Mouse (Mus musculus) heart, embryonic 11.5 days (tissue): Measurements from ENCODE around the gene Ndufb7. TPM values are rescaled to one million over a fixed set of nuclear protein-coding genes. Genes with fewer than 3 reads are reported as not detected.

Source experiments
- ATAC-seq: fragments of 200-750 bp; cut with Nextera tagmentation; replicated peaks from 2 replicates; pipeline ENCODE4 v1.8.0; 2017; ENCODE audit warnings: moderate library complexity; ENCODE audit not compliant: insufficient number of reproducible peaks, low FRiP score, low TSS enrichment
- H3K27ac ChIP-seq: fragments of 300-500 bp; sonication (generic); 2 replicates; pipeline ENCODE4 v1.5.1; 2014; ENCODE audit warnings: mild to moderate bottlenecking, low read depth, low read length
- H3K27me3 ChIP-seq: fragments of 300-500 bp; sonication (generic); 2 replicates; pipeline ENCODE4 v1.6.1; 2014; ENCODE audit warnings: mild to moderate bottlenecking, low read length, mixed read lengths; ENCODE audit not compliant: control insufficient read depth, insufficient read depth
- H3K36me3 ChIP-seq: fragments of 300-500 bp; sonication (generic); 2 replicates; pipeline ENCODE4 v1.6.1; 2014; ENCODE audit warnings: mild to moderate bottlenecking, low read length, moderate library complexity, mixed read lengths; ENCODE audit not compliant: control insufficient read depth, insufficient read depth
- H3K4me1 ChIP-seq: fragments of 300-500 bp; sonication (generic); 2 replicates; pipeline ENCODE4 v1.6.1; 2014; ENCODE audit warnings: low read length; ENCODE audit not compliant: control insufficient read depth, insufficient read depth
- H3K4me2 ChIP-seq: fragments of 300-500 bp; sonication (generic); 2 replicates; pipeline ENCODE4 v1.6.1; 2014; ENCODE audit warnings: mild to moderate bottlenecking, moderate library complexity
- H3K4me3 ChIP-seq: fragments of 300-500 bp; sonication (generic); 2 replicates; pipeline ENCODE4 v1.5.1; 2014; ENCODE audit warnings: low read depth, low read length
- H3K9ac ChIP-seq: fragments of 300-500 bp; sonication (generic); 2 replicates; pipeline ENCODE4 v1.6.1; 2014; ENCODE audit warnings: mild to moderate bottlenecking, low read depth, low read length, moderate library complexity
- H3K9me3 ChIP-seq: fragments of 300-500 bp; sonication (generic); replicated peaks from 2 replicates; pipeline ENCODE4 v1.6.1; 2016; ENCODE audit warnings: low read length; ENCODE audit not compliant: control insufficient read depth
- WGBS: fragments of 180-500 bp; shearing (Covaris S2); extraction: QIAGEN DNeasy Blood & Tissue Kit; methylation state at CpG from one replicate; pipeline ENCODE4 v1.1.7; 2014; ENCODE audit not compliant: insufficient replicate concordance; 5-methylcytosine and 5-hydroxymethylcytosine counted together
- polyA plus RNA-seq: library from polyadenylated mRNA; unstranded; fragments of >200 nt; fragmentation: Nextera tagmentation; extraction: Ambion mirVana; gene quantifications from 2 replicates; pipeline ENCODE4 v1.2.1, GENCODE M21; 2014

The Ndufb7 gene
- polyA plus RNA-seq, 1 experiment from 2014 or later: 556 TPM

GRCm38 (mm10) chr8:83572246-83572812, 5.9 kb downstream of the Ndufb7 start:
- H3K4me1 ChIP-seq: peaks cover 55% of the 10 kb centered on the region
- no peak overlapping the region for H3K9ac ChIP-seq
- H3K27ac ChIP-seq: no peak overlapping the region
- no peak overlapping the region for H3K4me3 ChIP-seq
- no peak for ATAC-seq
- no peaks in the 10 kb centered on the region for H3K27me3 ChIP-seq
- H3K4me2 ChIP-seq: no peak overlapping the region
- H3K36me3 ChIP-seq: peaks cover 17% of the 10 kb centered on the region
- no peaks in the 10 kb centered on the region for H3K9me3 ChIP-seq
- WGBS: 89% methylated on average over 5 of the region's 5 CpGs

DNA sequence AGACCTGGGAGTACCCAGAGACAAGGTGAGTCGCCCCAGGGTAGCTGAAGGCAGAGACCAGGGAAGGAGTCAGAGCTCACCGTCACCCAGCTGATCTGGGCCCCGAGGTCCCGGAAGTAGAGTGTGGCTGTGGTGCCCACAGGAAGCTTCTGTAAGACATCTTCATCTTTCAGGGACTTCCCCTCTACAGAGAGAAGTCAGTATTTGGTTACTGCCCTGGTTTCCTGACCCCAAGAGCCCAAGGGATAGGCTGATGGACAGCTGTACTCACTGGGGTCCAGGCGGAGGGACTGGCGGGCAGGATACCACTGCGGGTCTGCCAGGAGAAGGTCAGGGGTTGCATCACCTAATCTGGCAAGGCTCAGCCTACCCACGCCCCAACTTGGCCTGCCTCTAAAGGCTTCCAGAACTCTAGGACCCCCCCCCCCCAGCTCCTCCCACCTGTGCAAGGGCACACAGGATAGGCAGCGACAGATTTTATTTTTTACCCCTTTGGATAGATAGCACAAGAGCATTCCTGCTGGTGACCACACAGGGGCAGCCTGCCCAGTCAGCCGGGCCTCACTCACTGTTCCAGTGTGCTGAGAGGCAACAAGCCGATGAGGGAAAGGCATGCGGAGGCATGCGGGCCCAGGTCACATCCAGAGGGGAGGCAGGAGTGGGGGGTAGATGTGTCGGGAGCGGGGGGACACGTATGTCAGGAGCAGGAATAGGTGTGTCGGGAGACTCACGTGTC, 6.8 kb downstream of the Ndufb7 start:
- ATAC-seq: no peak
- Histone ChIP-seq H3K27me3 (no peaks in the 10 kb centered on the region), H3K4me2 (no peak overlapping the region), H3K27ac (no peak overlapping the region), H3K9ac (0 out of 2 replicates have a peak overlapping the region, but pooled peaks have one; percentile 5), H3K4me3 (no peak overlapping the region), H3K36me3 (peaks cover 17% of the 10 kb centered on the region), H3K9me3 (no peaks in the 10 kb centered on the region), H3K4me1 (peaks cover 54% of the 10 kb centered on the region)
- 75% methylated on average over 17 of the region's 18 CpGs for WGBS

GRCm38 (mm10) chr8:83574631-83575315, 8.3 kb downstream of the Ndufb7 start:
- no peak overlapping the region for H3K4me2 ChIP-seq

GRCm38 (mm10) chr8:83575561-83576515, 9.4 kb downstream of the Ndufb7 start:
- Histone ChIP-seq H3K27me3 (no peaks in the 10 kb centered on the region), H3K27ac (peak overlapping the region; percentile 91), H3K9me3 (no peaks in the 10 kb centered on the region), H3K4me1 (peaks cover 65% of the 10 kb centered on the region), H3K9ac (peak overlapping the region; percentile 66), H3K4me2 (peak overlapping the region; percentile 51), H3K36me3 (peaks cover 14% of the 10 kb centered on the region), H3K4me3 (peak overlapping the region; percentile 12; the same call in 1 of the 2 replicates)
- ATAC-seq: no peak
- WGBS: 55% methylated on average over 17 of the region's 17 CpGs

More at GRCm38 (mm10) chr8:83574631-83575315, 8.3 kb downstream of the Ndufb7 start:
- Histone ChIP-seq H3K9ac (no peak overlapping the region), H3K9me3 (no peaks in the 10 kb centered on the region), H3K36me3 (peaks cover 17% of the 10 kb centered on the region), H3K4me3 (no peak overlapping the region), H3K27me3 (no peaks in the 10 kb centered on the region), H3K27ac (peak overlapping the region; percentile 91), H3K4me1 (peaks cover 65% of the 10 kb centered on the region)
- ATAC-seq: no peak
- WGBS: 76% methylated on average over 15 of the region's 15 CpGs

DNA sequence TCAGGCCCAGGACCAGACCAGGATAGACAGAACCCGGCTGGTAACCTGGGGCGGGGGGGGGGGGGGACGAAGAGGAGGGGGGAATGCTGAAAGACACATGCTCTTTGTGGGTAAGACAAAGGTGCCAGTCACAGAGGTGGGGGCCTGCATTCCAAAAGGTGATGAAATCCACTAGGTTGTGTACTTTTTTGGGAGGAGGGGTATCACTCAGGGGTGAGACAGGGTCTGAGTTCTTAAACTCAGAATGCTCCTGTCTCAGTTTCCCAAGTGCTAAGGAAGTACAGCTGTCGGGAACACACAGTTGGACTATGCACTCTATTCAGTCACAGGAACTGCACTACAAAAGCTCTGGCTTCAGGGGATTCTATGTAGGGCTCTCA, 10.0 kb downstream of the Ndufb7 start:
- no peak overlapping the region; the same call in 1 of the 2 replicates for H3K9ac ChIP-seq
- ATAC-seq: no peak
- 43% methylated on average over 4 of the region's 4 CpGs for WGBS
- H3K4me2 ChIP-seq: peak overlapping the region; percentile 51
- H3K9me3 ChIP-seq: no peaks in the 10 kb centered on the region
- no peak overlapping the region for H3K4me3 ChIP-seq
- peak overlapping the region; percentile 91 for H3K27ac ChIP-seq
- peaks cover 9% of the 10 kb centered on the region for H3K36me3 ChIP-seq
- H3K4me1 ChIP-seq: peaks cover 65% of the 10 kb centered on the region
- H3K27me3 ChIP-seq: no peaks in the 10 kb centered on the region

GRCm38 (mm10) chr8:83576921-83577320, 10.4 kb downstream of the Ndufb7 start:
- H3K9ac ChIP-seq: peak overlapping the region; percentile 36; the same call in 1 of the 2 replicates
- WGBS: 56% methylated on average over 4 of the region's 4 CpGs
- no peaks in the 10 kb centered on the region for H3K9me3 ChIP-seq
- no peak overlapping the region for H3K4me3 ChIP-seq
- H3K36me3 ChIP-seq: peaks cover 5% of the 10 kb centered on the region
- H3K27me3 ChIP-seq: no peaks in the 10 kb centered on the region
- H3K4me2 ChIP-seq: peak overlapping the region; percentile 51
- no peak for ATAC-seq
- peaks cover 65% of the 10 kb centered on the region for H3K4me1 ChIP-seq
- H3K27ac ChIP-seq: peak overlapping the region; percentile 91

DNA sequence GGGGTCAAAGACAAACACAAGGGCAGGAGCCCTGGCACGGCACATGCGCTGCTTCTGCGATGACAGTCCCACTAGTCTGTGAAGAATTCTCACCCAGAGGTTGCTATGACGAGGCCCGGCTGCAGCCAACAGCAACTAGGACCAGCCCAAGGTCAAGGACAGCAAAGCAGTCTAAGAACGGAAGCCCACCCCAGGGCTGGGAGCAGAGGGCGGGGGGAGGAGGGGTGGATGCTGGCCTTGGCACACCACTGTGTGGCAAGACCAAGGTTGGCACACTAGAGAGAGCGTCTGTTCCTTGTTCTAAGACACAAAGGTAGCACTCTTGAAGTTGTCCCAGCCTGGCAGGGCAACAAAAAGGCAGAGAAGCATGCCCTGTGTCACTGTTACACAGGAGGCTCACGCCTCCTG, 10.9 kb downstream of the Ndufb7 start:
- no peak; the same call in 1 of the 2 replicates for ATAC-seq
- Histone ChIP-seq H3K4me1 (peaks cover 65% of the 10 kb centered on the region), H3K4me3 (no peak overlapping the region), H3K9ac (peak overlapping the region; percentile 36; the same call in 1 of the 2 replicates), H3K27me3 (no peaks in the 10 kb centered on the region), H3K9me3 (no peaks in the 10 kb centered on the region), H3K4me2 (no peak overlapping the region), H3K36me3 (peaks cover 2% of the 10 kb centered on the region; the same call in 1 of the 2 replicates), H3K27ac (peak overlapping the region; percentile 91)
- 32% methylated on average over 9 of the region's 9 CpGs for WGBS
